Mouse (Mus musculus) lung, postnatal 0 days (tissue): ENCODE measurements around the gene Mnx1.

ENCODE experiments used
- CTCF ChIP-seq: IDR thresholded peaks from 2 replicates; pipeline ENCODE4 v1.5.1; 2016; ENCODE audit warnings: antibody characterized with exemption, mild to moderate bottlenecking
- EP300 ChIP-seq: IDR thresholded peaks from 2 replicates; pipeline ENCODE4 v1.6.1; 2016; ENCODE audit warnings: antibody characterized with exemption, mild to moderate bottlenecking, control low read depth

DNA sequence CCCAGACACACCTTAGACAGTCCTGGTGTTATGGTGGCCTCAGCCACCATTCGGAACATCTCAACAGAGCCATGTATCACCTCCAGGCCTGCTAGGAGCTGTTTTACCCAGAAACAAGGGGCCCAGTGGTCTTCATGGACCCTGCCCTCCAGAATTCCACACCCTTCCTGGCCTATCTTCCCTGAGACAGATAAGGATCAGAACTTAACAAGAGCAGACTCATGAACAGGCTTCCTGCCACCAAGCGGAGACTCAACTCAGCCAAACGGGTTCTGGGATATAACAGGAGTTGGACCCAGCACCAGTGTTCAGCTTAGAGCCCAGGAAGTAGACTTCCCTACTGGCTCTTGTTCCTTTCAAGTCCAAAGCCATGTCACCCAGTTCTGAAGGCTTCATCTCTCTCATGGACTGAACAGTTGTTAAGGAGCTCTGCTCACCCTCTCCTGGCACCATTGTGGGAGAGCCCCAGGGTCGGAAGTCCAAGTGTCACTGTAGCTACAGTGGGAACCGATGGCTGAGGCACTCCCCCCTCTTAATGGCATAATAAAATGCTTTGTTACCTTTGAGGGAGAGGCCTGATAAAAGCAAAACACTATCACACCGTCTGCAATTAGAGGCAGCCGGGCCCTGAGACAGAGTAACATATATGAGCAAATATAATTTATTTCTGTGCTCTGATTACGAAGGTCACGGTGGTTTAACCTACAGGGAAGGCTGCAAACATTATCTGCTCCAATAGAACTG lies 15.2 kb downstream of the Mnx1 start:
- TF ChIP-seq EP300 (no peak), CTCF (no peak)
